Mouse (Mus musculus) myocyte (in vitro differentiated cells): ENCODE measurements around the gene Thoc3. TPM values are rescaled to one million over a fixed set of nuclear protein-coding genes. Genes with fewer than 3 reads are reported as not detected.

Experiments
- H3K27me3 ChIP-seq: one replicate; pipeline ENCODE4 v1.6.1; 2011; ENCODE audit not compliant: control insufficient read depth, insufficient read depth, insufficient read length
- H3K36me3 ChIP-seq: one replicate; pipeline ENCODE4 v1.6.1; 2011; ENCODE audit not compliant: control insufficient read depth, insufficient read depth
- H3K4me2 ChIP-seq: one replicate; pipeline ENCODE4 v1.6.1; 2011; ENCODE audit warnings: low read depth, control low read depth
- H3K4me3 ChIP-seq: one replicate; pipeline ENCODE4 v1.5.1; 2011; ENCODE audit warnings: mild to moderate bottlenecking, control low read depth, moderate library complexity
- H3K79me2 ChIP-seq: one replicate; pipeline ENCODE4 v1.6.1; 2011; ENCODE audit not compliant: control insufficient read depth, insufficient read depth
- H3ac ChIP-seq: one replicate; pipeline ENCODE4 v1.6.1; 2011; ENCODE audit not compliant: control insufficient read depth, insufficient read length
- CEBPB ChIP-seq: IDR thresholded peaks from 2 replicates; pipeline ENCODE4 v1.6.1; 2011; ENCODE audit warnings: mild to moderate bottlenecking, moderate library complexity; ENCODE audit not compliant: poor library complexity, insufficient read depth, severe bottlenecking
- E2F4 ChIP-seq: IDR thresholded peaks from one replicate; pipeline ENCODE4 v1.6.1; 2011; ENCODE audit warnings: mild to moderate bottlenecking, control low read depth, moderate library complexity; ENCODE audit not compliant: insufficient read depth
- MAX ChIP-seq: IDR thresholded peaks from one replicate; pipeline ENCODE4 v1.6.1; 2011; ENCODE audit warnings: low read depth, mild to moderate bottlenecking, control low read depth
- MYOD1 ChIP-seq, 3 experiments: IDR thresholded peaks; one replicate each; pipeline ENCODE4 v1.6.1; 2011; ENCODE audit warnings: control low read depth in 2 of 3, low read depth in 2 of 3, mild to moderate bottlenecking in 2 of 3, moderate library complexity in 1 of 3; ENCODE audit not compliant: insufficient read length in 2 of 3, control insufficient read depth in 1 of 3
- MYOG ChIP-seq, 3 experiments: IDR thresholded peaks; one replicate each; pipeline ENCODE4 v1.6.1; 2011; ENCODE audit warnings: control low read depth in 2 of 3, low read depth in 2 of 3, mild to moderate bottlenecking in 2 of 3; ENCODE audit not compliant: insufficient read length in 2 of 3, control insufficient read depth in 1 of 3, insufficient read depth in 1 of 3
- POLR2A ChIP-seq: IDR thresholded peaks from one replicate; pipeline ENCODE4 v1.6.1; 2011; ENCODE audit warnings: low read depth, mild to moderate bottlenecking, control low read depth, moderate library complexity; ENCODE audit not compliant: insufficient read length
- POLR2AphosphoS2 ChIP-seq: IDR thresholded peaks from one replicate; pipeline ENCODE4 v1.6.1; 2011; ENCODE audit warnings: low read depth, control low read depth; ENCODE audit not compliant: insufficient read length
- REST ChIP-seq: IDR thresholded peaks from one replicate; pipeline ENCODE4 v1.6.1; 2011; ENCODE audit warnings: mild to moderate bottlenecking, control low read depth, moderate library complexity; ENCODE audit not compliant: insufficient read depth, insufficient read length
- SRF ChIP-seq: IDR thresholded peaks from one replicate; pipeline ENCODE4 v1.6.1; 2011; ENCODE audit warnings: low read depth; ENCODE audit not compliant: control insufficient read depth, insufficient read length
- TCF12 ChIP-seq: IDR thresholded peaks from one replicate; pipeline ENCODE4 v1.6.1; 2011; ENCODE audit warnings: mild to moderate bottlenecking, control low read depth; ENCODE audit not compliant: poor library complexity, insufficient read depth, severe bottlenecking
- TCF3 ChIP-seq: IDR thresholded peaks from one replicate; pipeline ENCODE4 v1.6.1; 2011; ENCODE audit warnings: low read depth, control low read depth; ENCODE audit not compliant: insufficient read length
- USF1 ChIP-seq: IDR thresholded peaks from one replicate; pipeline ENCODE4 v1.6.1; 2011; ENCODE audit warnings: low read depth, mild to moderate bottlenecking, control low read depth, moderate library complexity
- polyA plus RNA-seq: library from polyadenylated mRNA; unstranded; fragments of >200 nt; fragmentation: generic; extraction: Trizol; gene quantifications from one replicate; pipeline ENCODE4 v1.2.1, GENCODE M21; 2012; ENCODE audit warnings: missing spikeins

Gene Thoc3
- polyA plus RNA-seq, 1 experiment, result 40.6 TPM

DNA sequence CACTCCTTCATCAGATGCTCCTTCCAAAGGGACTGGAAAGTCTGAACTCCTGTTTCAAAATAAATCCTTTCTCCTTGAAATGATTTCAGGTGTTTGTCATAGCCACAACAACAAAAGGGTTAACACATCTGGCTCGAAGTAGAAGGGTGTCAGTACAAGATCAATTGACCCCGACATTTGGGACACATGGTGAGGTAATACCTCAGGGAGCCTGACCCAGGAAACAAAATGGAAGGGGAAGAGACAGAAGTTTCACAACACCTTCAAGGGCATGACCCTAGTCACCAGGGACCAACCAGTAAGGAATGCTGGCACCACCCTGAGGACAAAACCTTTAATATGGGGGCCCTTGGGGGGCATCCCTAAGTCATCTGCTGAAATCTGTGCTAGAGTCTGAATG is 38.6 kb downstream of the Thoc3 start:
- H3ac ChIP-seq, result no peak overlapping the region
- H3K27me3 ChIP-seq, result peaks cover 25% of the 10 kb centered on the region
- no peaks in the 10 kb centered on the region for H3K36me3 ChIP-seq
- no peak overlapping the region for H3K4me2 ChIP-seq
- H3K4me3 ChIP-seq, result no peak overlapping the region
- H3K79me2 ChIP-seq, result no peaks in the 10 kb centered on the region
- TF ChIP-seq CEBPB (no peak), MYOD1 (IDR thresholded peaks at IDR 0.05; ENCODE audit: control insufficient read depth in 1 of 3, insufficient read length in 2 of 3, low read depth in 2 of 3) (no peak), E2F4 (no peak), TCF12 (no peak)

DNA sequence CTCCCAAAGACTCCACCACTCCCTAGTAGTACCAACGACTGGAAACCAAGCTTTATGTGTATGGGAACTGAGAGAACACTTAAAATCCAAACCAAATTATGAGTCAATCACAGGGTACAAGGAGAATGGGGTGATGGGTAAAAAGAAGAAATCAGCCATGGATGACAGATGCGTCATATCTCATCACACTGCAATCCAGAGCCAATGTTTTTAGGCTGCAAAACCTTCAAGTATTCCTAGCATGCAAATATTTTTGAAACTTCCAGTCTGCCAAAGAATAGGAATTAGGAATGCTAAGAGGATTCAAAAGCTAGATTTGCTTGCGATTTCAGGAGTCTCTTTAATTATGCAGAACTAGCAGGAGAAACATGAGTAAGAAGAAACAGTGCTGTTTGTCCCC is 39.9 kb downstream of the Thoc3 start:
- no peak overlapping the region for H3ac ChIP-seq
- H3K27me3 ChIP-seq, result peaks cover 22% of the 10 kb centered on the region
- no peak overlapping the region for H3K4me2 ChIP-seq
- no peak for TF ChIP-seq E2F4
- TF ChIP-seq MYOD1 (IDR thresholded peaks at IDR 0.05; ENCODE audit: control insufficient read depth in 1 of 3, insufficient read length in 2 of 3, low read depth in 2 of 3), result no peak
- no peak for TF ChIP-seq USF1
- TF ChIP-seq REST, result no peak
- TF ChIP-seq POLR2A, result no peak
- no peak for TF ChIP-seq TCF3
- TF ChIP-seq TCF12, result no peak
- TF ChIP-seq SRF, result no peak
- TF ChIP-seq MAX, result no peak
- TF ChIP-seq POLR2AphosphoS2, result no peak
- TF ChIP-seq CEBPB, result no peak
- TF ChIP-seq MYOG (IDR thresholded peaks at IDR 0.05; ENCODE audit: control insufficient read depth in 1 of 3, insufficient read depth in 1 of 3, insufficient read length in 2 of 3, low read depth in 2 of 3), result no peak
- H3K79me2 ChIP-seq, result no peaks in the 10 kb centered on the region
- no peak overlapping the region for H3K4me3 ChIP-seq
- H3K36me3 ChIP-seq, result no peaks in the 10 kb centered on the region

DNA sequence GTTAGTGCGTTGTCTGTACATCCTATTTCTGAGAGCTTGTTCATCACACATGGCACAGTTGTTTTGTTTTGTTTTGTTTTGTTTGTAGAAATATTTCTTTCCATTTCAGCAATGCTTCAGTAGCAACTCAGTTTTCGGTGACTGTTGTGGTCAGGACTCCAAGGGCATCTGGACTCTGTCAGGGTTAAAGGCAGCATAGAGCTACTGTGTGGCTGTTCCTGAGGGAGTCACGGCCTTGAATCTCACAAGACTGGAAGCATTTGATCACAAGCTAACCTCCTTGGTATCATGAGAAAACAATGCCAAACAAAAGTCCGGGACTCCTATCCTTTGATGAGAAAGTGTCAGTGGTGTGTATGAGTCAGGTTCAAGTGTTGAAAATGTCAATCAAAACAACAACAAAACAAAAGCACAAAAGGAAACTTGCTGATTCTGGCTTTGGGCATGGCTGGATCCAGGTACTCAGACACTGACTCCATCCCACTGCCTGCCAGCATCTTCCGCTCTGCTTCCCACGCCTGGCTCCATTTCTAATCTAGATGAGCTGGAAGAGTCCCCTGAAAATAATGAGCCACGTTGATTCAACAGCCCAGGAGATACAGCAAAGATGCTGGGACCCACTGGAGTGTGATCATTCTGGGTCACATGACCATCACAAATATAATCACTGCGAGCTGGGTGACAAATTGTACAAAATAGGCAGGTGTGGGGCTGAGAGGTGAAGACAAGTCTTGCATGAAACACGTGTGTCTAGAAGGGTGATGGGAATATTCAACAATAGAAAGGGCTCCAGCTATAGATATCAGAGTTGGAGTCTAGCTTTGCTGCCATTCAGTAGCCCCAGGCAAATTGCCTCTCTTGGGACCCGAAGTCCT is 41.6 kb downstream of the Thoc3 start:
- Histone ChIP-seq H3ac (no peak overlapping the region), H3K79me2 (no peaks in the 10 kb centered on the region), H3K4me2 (no peak overlapping the region), H3K36me3 (no peaks in the 10 kb centered on the region), H3K4me3 (no peak overlapping the region), H3K27me3 (peaks cover 18% of the 10 kb centered on the region)
- no peak for TF ChIP-seq MAX
- TF ChIP-seq TCF3, result no peak
- TF ChIP-seq POLR2A, result no peak
- TF ChIP-seq POLR2AphosphoS2, result no peak
- no peak for TF ChIP-seq SRF
- TF ChIP-seq MYOD1 (IDR thresholded peaks at IDR 0.05; ENCODE audit: control insufficient read depth in 1 of 3, insufficient read length in 2 of 3, low read depth in 2 of 3), result no peak
- TF ChIP-seq USF1, result no peak
- TF ChIP-seq E2F4, result no peak
- TF ChIP-seq TCF12, result no peak
- no peak for TF ChIP-seq MYOG (IDR thresholded peaks at IDR 0.05; ENCODE audit: control insufficient read depth in 1 of 3, insufficient read depth in 1 of 3, insufficient read length in 2 of 3, low read depth in 2 of 3)
- no peak for TF ChIP-seq CEBPB
- no peak for TF ChIP-seq REST

DNA sequence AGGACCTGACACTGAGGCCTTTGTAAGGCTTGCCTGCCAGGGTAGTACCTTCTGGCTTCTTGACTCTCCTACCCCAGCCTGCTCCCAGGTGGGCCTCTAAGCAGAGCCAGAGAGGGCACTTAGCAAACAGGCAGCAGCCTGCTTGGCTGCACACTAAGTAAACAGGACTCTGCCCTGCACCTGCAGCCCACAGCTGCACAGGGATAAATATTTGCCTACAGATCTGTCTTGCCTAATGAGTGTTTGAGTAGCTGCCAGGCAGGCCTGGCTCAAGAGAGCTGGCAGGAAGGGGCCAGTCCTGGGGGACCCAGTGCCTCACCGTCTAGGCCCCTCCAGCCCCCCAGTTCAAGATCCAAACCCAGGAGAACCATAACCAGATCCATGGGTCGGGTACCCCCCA is 43.4 kb downstream of the Thoc3 start:
- Histone ChIP-seq H3K4me2 (no peak overlapping the region), H3K4me3 (no peak overlapping the region), H3K36me3 (no peaks in the 10 kb centered on the region), H3ac (no peak overlapping the region), H3K79me2 (no peaks in the 10 kb centered on the region), H3K27me3 (peaks cover 9% of the 10 kb centered on the region)
- TF ChIP-seq REST (no peak), POLR2A (no peak), POLR2AphosphoS2 (no peak), TCF3 (no peak), MYOD1 (IDR thresholded peaks at IDR 0.05; ENCODE audit: control insufficient read depth in 1 of 3, insufficient read length in 2 of 3, low read depth in 2 of 3) (no peak), MYOG (IDR thresholded peaks at IDR 0.05; ENCODE audit: control insufficient read depth in 1 of 3, insufficient read depth in 1 of 3, insufficient read length in 2 of 3, low read depth in 2 of 3) (no peak), MAX (no peak), SRF (no peak), CEBPB (no peak), USF1 (no peak), TCF12 (no peak), E2F4 (no peak)

DNA sequence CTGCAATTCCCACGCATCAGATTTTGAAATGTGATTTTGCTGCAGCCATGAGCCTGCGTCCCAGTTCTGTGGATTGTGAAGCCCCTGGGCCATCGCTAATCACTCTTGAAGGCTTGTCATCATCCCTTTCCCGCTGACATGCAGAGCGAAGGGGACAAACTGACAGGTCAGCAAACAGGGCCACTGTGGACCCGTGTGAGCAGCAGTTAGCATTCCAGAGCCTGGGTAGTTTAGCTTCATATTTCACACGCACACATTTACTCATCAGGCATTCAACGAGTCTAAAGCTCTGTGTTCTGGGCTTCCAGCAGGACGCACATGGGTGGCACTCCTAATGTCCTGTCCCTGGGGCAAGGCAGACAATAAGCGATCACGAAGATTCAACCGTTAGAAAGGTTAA is 48.4 kb downstream of the Thoc3 start:
- no peaks in the 10 kb centered on the region for H3K36me3 ChIP-seq
- H3K79me2 ChIP-seq, result no peaks in the 10 kb centered on the region
- no peak overlapping the region for H3K4me2 ChIP-seq
- TF ChIP-seq E2F4 (no peak), MYOD1 (IDR thresholded peaks at IDR 0.05; ENCODE audit: control insufficient read depth in 1 of 3, insufficient read length in 2 of 3, low read depth in 2 of 3) (no peak), CEBPB (no peak)
- H3K27me3 ChIP-seq, result peaks cover 16% of the 10 kb centered on the region
- H3K4me3 ChIP-seq, result no peak overlapping the region
- no peak overlapping the region for H3ac ChIP-seq
